In genomic region chr10:93336462-93336931, GRCm38 (mm10) we compare ENCODE assay signal across 8 mouse cellular contexts. TPM values are rescaled to one million over a fixed set of nuclear protein-coding genes. Genes with fewer than 3 reads are reported as not detected.
A peak's percentile ranks its signal among the peaks of the same experiment; 100 is the strongest.
DNase-seq lines count a peak whose midpoint lies in the region; ATAC-seq lines count a peak whose summit lies in the region.

No protein-coding gene starts in this region.

- ATAC-seq in common myeloid progenitor, adult 5-6 weeks (replicated peaks; ENCODE audit: low read depth, poor library complexity, severe bottlenecking): 0 out of 2 replicates have a peak, but pooled peaks have one; percentile 12
- ATAC-seq in inflammation-experienced regulatory T-cells, adult 6 months: peak; percentile 49
- no peak for ATAC-seq in forebrain, embryonic 11.5 days (replicated peaks; ENCODE audit: low FRiP score)

- H3K4me3 ChIP-seq in megakaryocyte, embryonic 14.5 days (replicated peaks): peak overlapping the region; percentile 83
- H3K4me3 ChIP-seq in forebrain, embryonic 11.5 days (ENCODE audit: low read depth, low read length): no peak overlapping the region

- no peak overlapping the region for H3K4me2 ChIP-seq in forebrain, embryonic 11.5 days (ENCODE audit: low read depth, low read length, severe bottlenecking)

- no peaks in the 10 kb centered on the region for H3K27me3 ChIP-seq in megakaryocyte, embryonic 14.5 days (replicated peaks)
- no peaks in the 10 kb centered on the region for H3K27me3 ChIP-seq in forebrain, embryonic 11.5 days (ENCODE audit: control insufficient read depth, insufficient read depth, low read length)

- DNase-seq in kidney, adult 9 months: peak; percentile 22
- DNase-seq in kidney, adult 11 months: no peak
- DNase-seq in cerebellum, adult 9-10 months: no peak
- DNase-seq in thymus, postnatal 36 days: no peak
- DNase-seq in forebrain, embryonic 11.5 days (ENCODE audit: low spot score): no peak

- 0 out of 2 replicates have a peak, but pooled peaks cover 3% of the 10 kb centered on the region for H3K9me3 ChIP-seq in megakaryocyte, embryonic 14.5 days
- H3K9me3 ChIP-seq in forebrain, embryonic 11.5 days (ENCODE audit: control insufficient read depth, low read length): no peaks in the 10 kb centered on the region

- H3K9ac ChIP-seq in forebrain, embryonic 11.5 days (ENCODE audit: low read length): no peak overlapping the region

- no peak overlapping the region for H3K27ac ChIP-seq in forebrain, embryonic 11.5 days (ENCODE audit: low read depth, low read length)

- peaks cover 42% of the 10 kb centered on the region for H3K4me1 ChIP-seq in megakaryocyte, embryonic 14.5 days
- no peaks in the 10 kb centered on the region for H3K4me1 ChIP-seq in forebrain, embryonic 11.5 days (replicated peaks; ENCODE audit: control insufficient read depth, insufficient read depth, low read length)

- no peaks in the 10 kb centered on the region for H3K36me3 ChIP-seq in megakaryocyte, embryonic 14.5 days (replicated peaks; ENCODE audit: low read length)
- no peaks in the 10 kb centered on the region for H3K36me3 ChIP-seq in forebrain, embryonic 11.5 days (ENCODE audit: control insufficient read depth, insufficient read depth, low read length)

- WGBS in forebrain, embryonic 11.5 days: 70% methylated on average over 6 of the region's 6 CpGs

RNA-seq across cellular contexts. Expression of gene Elk3, which starts 25.6 kb away (rescaled TPM):
- 25.5 and 30.0 TPM in 2 replicates for total RNA-seq in common myeloid progenitor, adult 5-6 weeks (2017)
- 10 to 100 TPM; 36.0 to 50.7 (median 38.6) TPM for polyA plus RNA-seq in inflammation-experienced regulatory T-cells, adult 6 months (2017; shearing (Covaris generic))
- polyA plus RNA-seq in megakaryocyte, embryonic 14.5 days (2012; ENCODE audit: insufficient read depth, low replicate concordance): 6.0 and 12.6 TPM in 2 replicates
- polyA plus RNA-seq in forebrain, embryonic 11.5 days (2014; fragmentation: Nextera tagmentation; extraction: Ambion mirVana): 13.8 and 16.5 TPM in 2 replicates
